Mouse (Mus musculus): Measurements from ENCODE around the gene Abat. TPM values are rescaled to one million over a fixed set of nuclear protein-coding genes. Genes with fewer than 3 reads are reported as not detected.
"Not testable (repeated sequence)": the region's sequence is repeated elsewhere in the genome, so short reads cannot be mapped to it uniquely, and the experiment has no call there.

The Abat gene
- polyA plus RNA-seq, 1 experiment, result 0.06 TPM

GRCm38 (mm10) chr16:8540859-8541314 is 27.7 kb downstream of the Abat start:
- H3K27me3 ChIP-seq (ENCODE audit: control insufficient read depth), result no peaks in the 10 kb centered on the region

GRCm38 (mm10) chr16:8547836-8548235 is 34.6 kb downstream of the Abat start:
- H3K4me3 ChIP-seq (replicated peaks), result no peak overlapping the region
- TF ChIP-seq GATA1 (IDR thresholded peaks at IDR 0.05; ENCODE audit: low read length), result no peak
- TF ChIP-seq TAL1 (IDR thresholded peaks at IDR 0.05; ENCODE audit: low read length), result no peak
- peaks cover 5% of the 10 kb centered on the region for H3K4me1 ChIP-seq (ENCODE audit: control insufficient read depth)
- no peaks in the 10 kb centered on the region for H3K9me3 ChIP-seq (ENCODE audit: control insufficient read depth, low read length)
- H3K36me3 ChIP-seq (ENCODE audit: control insufficient read depth), result no peaks in the 10 kb centered on the region; the same call in 1 of the 2 replicates
- H3K27me3 ChIP-seq (ENCODE audit: control insufficient read depth), result no peaks in the 10 kb centered on the region

More at GRCm38 (mm10) chr16:8540859-8541314, 27.7 kb downstream of the Abat start:
- Histone ChIP-seq H3K36me3 (ENCODE audit: control insufficient read depth) (no peaks in the 10 kb centered on the region), H3K4me3 (replicated peaks) (no peak overlapping the region), H3K9me3 (ENCODE audit: control insufficient read depth, low read length) (no peaks in the 10 kb centered on the region), H3K4me1 (ENCODE audit: control insufficient read depth) (no peaks in the 10 kb centered on the region)
- TF ChIP-seq TAL1 (IDR thresholded peaks at IDR 0.05; ENCODE audit: low read length) (no peak), GATA1 (IDR thresholded peaks at IDR 0.05; ENCODE audit: low read length) (no peak)

GRCm38 (mm10) chr16:8549506-8549905 is 36.3 kb downstream of the Abat start:
- H3K4me3 ChIP-seq (replicated peaks), result no peak overlapping the region
- no peaks in the 10 kb centered on the region for H3K27me3 ChIP-seq (ENCODE audit: control insufficient read depth)
- TF ChIP-seq GATA1 (IDR thresholded peaks at IDR 0.05; ENCODE audit: low read length) (no peak), TAL1 (IDR thresholded peaks at IDR 0.05; ENCODE audit: low read length) (no peak)
- no peaks in the 10 kb centered on the region for H3K9me3 ChIP-seq (ENCODE audit: control insufficient read depth, low read length)
- H3K4me1 ChIP-seq (ENCODE audit: control insufficient read depth), result peaks cover 5% of the 10 kb centered on the region
- no peaks in the 10 kb centered on the region; the same call in 1 of the 2 replicates for H3K36me3 ChIP-seq (ENCODE audit: control insufficient read depth)

- no peak overlapping the region for H3K4me3 ChIP-seq (replicated peaks)
- no peaks in the 10 kb centered on the region for H3K27me3 ChIP-seq (ENCODE audit: control insufficient read depth)
- no peaks in the 10 kb centered on the region; the same call in 1 of the 2 replicates for H3K36me3 ChIP-seq (ENCODE audit: control insufficient read depth)
- H3K4me1 ChIP-seq (ENCODE audit: control insufficient read depth), result peaks cover 5% of the 10 kb centered on the region
- TF ChIP-seq TAL1 (IDR thresholded peaks at IDR 0.05; ENCODE audit: low read length) (no peak), GATA1 (IDR thresholded peaks at IDR 0.05; ENCODE audit: low read length) (no peak)
- H3K9me3 ChIP-seq (ENCODE audit: control insufficient read depth, low read length), result 0 out of 2 replicates have a peak, but pooled peaks cover 2% of the 10 kb centered on the region
Observed at GRCm38 (mm10) chr16:8554351-8554750, 41.1 kb downstream of the Abat start.

- not testable (repeated sequence) for H3K4me1 ChIP-seq (ENCODE audit: control insufficient read depth); H3K9me3 ChIP-seq (ENCODE audit: control insufficient read depth, low read length); H3K27me3 ChIP-seq (ENCODE audit: control insufficient read depth); H3K36me3 ChIP-seq (ENCODE audit: control insufficient read depth); H3K4me3 ChIP-seq (replicated peaks)
Observed at GRCm38 (mm10) chr16:8554751-8555150, 41.5 kb downstream of the Abat start.

- not testable (repeated sequence) for H3K9me3 ChIP-seq (ENCODE audit: control insufficient read depth, low read length); H3K4me1 ChIP-seq (ENCODE audit: control insufficient read depth); H3K36me3 ChIP-seq (ENCODE audit: control insufficient read depth); H3K4me3 ChIP-seq (replicated peaks); H3K27me3 ChIP-seq (ENCODE audit: control insufficient read depth)
Observed at GRCm38 (mm10) chr16:8555371-8555770, 42.1 kb downstream of the Abat start.

- no peaks in the 10 kb centered on the region for H3K4me1 ChIP-seq (ENCODE audit: control insufficient read depth)
- TF ChIP-seq TAL1 (IDR thresholded peaks at IDR 0.05; ENCODE audit: low read length), result no peak
- no peak for TF ChIP-seq GATA1 (IDR thresholded peaks at IDR 0.05; ENCODE audit: low read length)
- H3K9me3 ChIP-seq (ENCODE audit: control insufficient read depth, low read length), result peaks cover 5% of the 10 kb centered on the region
- peaks cover 9% of the 10 kb centered on the region for H3K27me3 ChIP-seq (ENCODE audit: control insufficient read depth)
- H3K4me3 ChIP-seq (replicated peaks), result no peak overlapping the region
- H3K36me3 ChIP-seq (ENCODE audit: control insufficient read depth), result no peaks in the 10 kb centered on the region; the same call in 1 of the 2 replicates
Observed at GRCm38 (mm10) chr16:8560079-8560478, 46.9 kb downstream of the Abat start.

GRCm38 (mm10) chr16:8561101-8561500 is 47.9 kb downstream of the Abat start:
- H3K36me3 ChIP-seq (ENCODE audit: control insufficient read depth); H3K4me3 ChIP-seq (replicated peaks); H3K4me1 ChIP-seq (ENCODE audit: control insufficient read depth); H3K27me3 ChIP-seq (ENCODE audit: control insufficient read depth); H3K9me3 ChIP-seq (ENCODE audit: control insufficient read depth, low read length): not testable (repeated sequence)

- not testable (repeated sequence) for H3K4me1 ChIP-seq (ENCODE audit: control insufficient read depth); H3K36me3 ChIP-seq (ENCODE audit: control insufficient read depth); H3K9me3 ChIP-seq (ENCODE audit: control insufficient read depth, low read length); H3K4me3 ChIP-seq (replicated peaks); H3K27me3 ChIP-seq (ENCODE audit: control insufficient read depth)
Observed at GRCm38 (mm10) chr16:8561856-8562255, 48.6 kb downstream of the Abat start.

GRCm38 (mm10) chr16:8562827-8563226 is 49.6 kb downstream of the Abat start:
- H3K4me1 ChIP-seq (ENCODE audit: control insufficient read depth); H3K27me3 ChIP-seq (ENCODE audit: control insufficient read depth): not testable (repeated sequence)

More at GRCm38 (mm10) chr16:8562827-8563226, 49.6 kb downstream of the Abat start:
- H3K4me3 ChIP-seq (replicated peaks); H3K9me3 ChIP-seq (ENCODE audit: control insufficient read depth, low read length); H3K36me3 ChIP-seq (ENCODE audit: control insufficient read depth): not testable (repeated sequence)

Data from erythroblast, embryonic 14.5 days (primary cell).